Mouse (Mus musculus): ENCODE data around the gene Myt1l.

- TF ChIP-seq CTCF (conservative IDR thresholded peaks at IDR 0.05; ENCODE audit: low read length) (no peak), NANOG (IDR thresholded peaks at IDR 0.05; ENCODE audit: borderline replicate concordance, low read length) (no peak)
Observed at GRCm38 (mm10) chr12:29629875-29630538, 101.8 kb downstream of the Myt1l start.

Data from E14TG2a.4 (cell line).